Mouse (Mus musculus) neural tube, embryonic 11.5 days (tissue): ENCODE results near the gene Gmds. TPM values are rescaled to one million over a fixed set of nuclear protein-coding genes. Genes with fewer than 3 reads are reported as not detected.

Source experiments
- ATAC-seq: fragments of 200-750 bp; cut with Nextera tagmentation; 2 replicates; pipeline ENCODE4 v1.8.0; 2017; ENCODE audit warnings: moderate number of reproducible peaks, mild to moderate bottlenecking, moderate TSS enrichment, moderate library complexity; ENCODE audit not compliant: insufficient read depth, low FRiP score, low TSS enrichment
- DNase-seq: peaks from one replicate; pipeline ENCODE4 v3.0.0-alpha.2; 2015; ENCODE audit warnings: low spot score
- H3K27ac ChIP-seq: fragments of 300-500 bp; sonication (generic); 2 replicates; pipeline ENCODE4 v1.5.1; 2014; ENCODE audit warnings: low read depth, mild to moderate bottlenecking, low read length
- H3K27me3 ChIP-seq: fragments of 300-500 bp; sonication (generic); 2 replicates; pipeline ENCODE4 v1.6.1; 2014; ENCODE audit warnings: mild to moderate bottlenecking, low read length, mixed read lengths; ENCODE audit not compliant: control insufficient read depth, insufficient read depth
- H3K36me3 ChIP-seq: fragments of 300-500 bp; sonication (generic); 2 replicates; pipeline ENCODE4 v1.6.1; 2014; ENCODE audit warnings: mild to moderate bottlenecking, low read length, moderate library complexity, mixed read lengths; ENCODE audit not compliant: control insufficient read depth, insufficient read depth
- H3K4me1 ChIP-seq: fragments of 300-500 bp; sonication (generic); 2 replicates; pipeline ENCODE4 v1.6.1; 2014; ENCODE audit warnings: low read length, mixed read lengths; ENCODE audit not compliant: control insufficient read depth, insufficient read depth
- H3K4me2 ChIP-seq: fragments of 300-500 bp; sonication (generic); 2 replicates; pipeline ENCODE4 v1.6.1; 2014; ENCODE audit warnings: low read depth, mild to moderate bottlenecking, moderate library complexity
- H3K4me3 ChIP-seq: fragments of 300-500 bp; sonication (generic); 2 replicates; pipeline ENCODE4 v1.5.1; 2014; ENCODE audit warnings: low read depth, low read length
- H3K9ac ChIP-seq: fragments of 300-500 bp; sonication (generic); 2 replicates; pipeline ENCODE4 v1.6.1; 2014; ENCODE audit warnings: mild to moderate bottlenecking, low read length
- H3K9me3 ChIP-seq: fragments of 300-500 bp; sonication (generic); 2 replicates; pipeline ENCODE4 v1.6.1; 2016; ENCODE audit warnings: low read length; ENCODE audit not compliant: control insufficient read depth
- WGBS: fragments of 180-500 bp; shearing (Covaris S2); extraction: QIAGEN DNeasy Blood & Tissue Kit; methylation state at CpG from one replicate; pipeline ENCODE4 v1.1.7; 2014; 5-methylcytosine and 5-hydroxymethylcytosine counted together
- polyA plus RNA-seq: library from polyadenylated mRNA; unstranded; fragments of >200 nt; fragmentation: Nextera tagmentation; extraction: Ambion mirVana; gene quantifications from 2 replicates; pipeline ENCODE4 v1.2.1, GENCODE M21; 2014

The Gmds gene
- polyA plus RNA-seq, 1 experiment from 2014 or later = 27.5 TPM

GRCm38 (mm10) chr13:32040822-32041221 is 297.7 kb downstream of the Gmds start:
- Histone ChIP-seq H3K4me2 (no peak overlapping the region), H3K4me3 (no peak overlapping the region), H3K9ac (no peak overlapping the region), H3K9me3 (no peaks in the 10 kb centered on the region), H3K27me3 (no peaks in the 10 kb centered on the region), H3K36me3 (no peaks in the 10 kb centered on the region), H3K27ac (no peak overlapping the region), H3K4me1 (0 out of 2 replicates have a peak, but pooled peaks cover 3% of the 10 kb centered on the region)
- WGBS = 95% methylated on average over 1 of the region's 1 CpGs
- DNase-seq = no peak
- ATAC-seq = no peak

- Histone ChIP-seq H3K27ac (no peak overlapping the region), H3K4me1 (no peaks in the 10 kb centered on the region), H3K9ac (no peak overlapping the region), H3K4me3 (no peak overlapping the region), H3K4me2 (no peak overlapping the region), H3K27me3 (no peaks in the 10 kb centered on the region), H3K36me3 (no peaks in the 10 kb centered on the region), H3K9me3 (no peaks in the 10 kb centered on the region)
- no peak for ATAC-seq
- DNase-seq = no peak
- 64% methylated on average over 5 of the region's 5 CpGs for WGBS
Measured at GRCm38 (mm10) chr13:32036902-32037301, 301.6 kb downstream of the Gmds start.

GRCm38 (mm10) chr13:32034799-32035448 is 303.6 kb downstream of the Gmds start:
- ATAC-seq = no peak
- WGBS = 68% methylated on average over 6 of the region's 6 CpGs
- Histone ChIP-seq H3K36me3 (no peaks in the 10 kb centered on the region), H3K9ac (no peak overlapping the region), H3K27ac (no peak overlapping the region), H3K4me1 (no peaks in the 10 kb centered on the region), H3K4me2 (no peak overlapping the region), H3K27me3 (no peaks in the 10 kb centered on the region), H3K9me3 (no peaks in the 10 kb centered on the region), H3K4me3 (no peak overlapping the region)
- DNase-seq = no peak

- WGBS = 47% methylated on average over 8 of the region's 8 CpGs
- Histone ChIP-seq H3K27me3 (no peaks in the 10 kb centered on the region), H3K36me3 (no peaks in the 10 kb centered on the region), H3K9ac (no peak overlapping the region), H3K9me3 (no peaks in the 10 kb centered on the region), H3K4me1 (no peaks in the 10 kb centered on the region), H3K27ac (no peak overlapping the region), H3K4me3 (no peak overlapping the region), H3K4me2 (no peak overlapping the region)
- DNase-seq (peak; percentile 33), ATAC-seq (no peak)
Measured at GRCm38 (mm10) chr13:32034139-32034538, 304.4 kb downstream of the Gmds start.

- ATAC-seq = no peak
Measured at GRCm38 (mm10) chr13:32026226-32026975, 312.1 kb downstream of the Gmds start.

GRCm38 (mm10) chr13:32024822-32025221 is 313.7 kb downstream of the Gmds start:
- no peak for DNase-seq
- H3K36me3 ChIP-seq = no peaks in the 10 kb centered on the region
- no peaks in the 10 kb centered on the region for H3K27me3 ChIP-seq
- H3K9ac ChIP-seq = no peak overlapping the region
- ATAC-seq = no peak
- H3K4me3 ChIP-seq = no peak overlapping the region
- H3K4me2 ChIP-seq = no peak overlapping the region
- no peaks in the 10 kb centered on the region; the same call in 1 of the 2 replicates for H3K4me1 ChIP-seq
- no peak overlapping the region for H3K27ac ChIP-seq
- no peaks in the 10 kb centered on the region for H3K9me3 ChIP-seq

More at GRCm38 (mm10) chr13:32026226-32026975, 312.1 kb downstream of the Gmds start:
- no peaks in the 10 kb centered on the region for H3K9me3 ChIP-seq
- H3K4me2 ChIP-seq = no peak overlapping the region
- no peaks in the 10 kb centered on the region for H3K36me3 ChIP-seq
- H3K4me1 ChIP-seq = no peaks in the 10 kb centered on the region; the same call in 1 of the 2 replicates
- no peak overlapping the region for H3K4me3 ChIP-seq
- no peak overlapping the region for H3K27ac ChIP-seq
- no peak overlapping the region for H3K9ac ChIP-seq
- WGBS = 69% methylated on average over 6 of the region's 6 CpGs
- DNase-seq = no peak
- no peaks in the 10 kb centered on the region for H3K27me3 ChIP-seq

GRCm38 (mm10) chr13:32020455-32021249 is 317.9 kb downstream of the Gmds start:
- ATAC-seq (no peak), DNase-seq (no peak)

GRCm38 (mm10) chr13:32019256-32019620 is 319.3 kb downstream of the Gmds start:
- no peak overlapping the region for H3K4me3 ChIP-seq
- H3K9ac ChIP-seq = no peak overlapping the region

More at GRCm38 (mm10) chr13:32020455-32021249, 317.9 kb downstream of the Gmds start:
- H3K27ac ChIP-seq = no peak overlapping the region
- H3K4me2 ChIP-seq = no peak overlapping the region
- 62% methylated on average over 6 of the region's 6 CpGs for WGBS
- H3K9me3 ChIP-seq = no peaks in the 10 kb centered on the region
- H3K4me3 ChIP-seq = no peak overlapping the region
- H3K9ac ChIP-seq = no peak overlapping the region
- H3K36me3 ChIP-seq = no peaks in the 10 kb centered on the region
- H3K4me1 ChIP-seq = 0 out of 2 replicates have a peak, but pooled peaks cover 6% of the 10 kb centered on the region
- H3K27me3 ChIP-seq = no peaks in the 10 kb centered on the region

More at GRCm38 (mm10) chr13:32019256-32019620, 319.3 kb downstream of the Gmds start:
- Histone ChIP-seq H3K27me3 (no peaks in the 10 kb centered on the region), H3K9me3 (no peaks in the 10 kb centered on the region), H3K4me2 (no peak overlapping the region), H3K27ac (no peak overlapping the region), H3K4me1 (0 out of 2 replicates have a peak, but pooled peaks cover 6% of the 10 kb centered on the region), H3K36me3 (no peaks in the 10 kb centered on the region)
- ATAC-seq (no peak), DNase-seq (no peak)
